Mouse (Mus musculus) heart, embryonic 14.5 days (tissue): ENCODE results near the gene Psmd14. TPM values are rescaled to one million over a fixed set of nuclear protein-coding genes. Genes with fewer than 3 reads are reported as not detected.

Experiments used
- ATAC-seq: fragments of 200-750 bp; cut with Nextera tagmentation; 2 replicates; pipeline ENCODE4 v1.8.0; 2017; ENCODE audit warnings: low read depth, moderate TSS enrichment; ENCODE audit not compliant: insufficient number of reproducible peaks, insufficient read depth, low FRiP score
- H3K27ac ChIP-seq, 2 experiments: fragments of 200-500 bp in 1 of 2; fragments of 300-500 bp in 1 of 2; sonication (generic) in 1 of 2; replicated peaks in 1 of 2; 2 replicates each; pipeline ENCODE4 v1.5.1; 2012 to 2014; ENCODE audit warnings: low read depth in 2 of 2, low read length in 2 of 2, control low read depth in 1 of 2, mild to moderate bottlenecking in 1 of 2, mixed read lengths in 1 of 2; ENCODE audit not compliant: control insufficient read depth in 1 of 2, insufficient read depth in 1 of 2
- H3K27me3 ChIP-seq: fragments of 300-500 bp; sonication (generic); 2 replicates; pipeline ENCODE4 v1.6.1; 2014; ENCODE audit warnings: mild to moderate bottlenecking, low read length, control low read depth; ENCODE audit not compliant: control insufficient read depth, insufficient read depth
- H3K36me3 ChIP-seq: fragments of 300-500 bp; sonication (generic); 2 replicates; pipeline ENCODE4 v1.6.1; 2014; ENCODE audit warnings: mild to moderate bottlenecking, control low read depth, low read length, mixed read lengths; ENCODE audit not compliant: control insufficient read depth, insufficient read depth
- H3K4me1 ChIP-seq, 2 experiments: fragments of 200-500 bp in 1 of 2; fragments of 300-500 bp in 1 of 2; sonication (generic) in 1 of 2; 2 replicates each; pipeline ENCODE4 v1.6.1; 2012 to 2014; ENCODE audit warnings: low read length in 2 of 2, control low read depth in 1 of 2, mixed read lengths in 1 of 2; ENCODE audit not compliant: control insufficient read depth in 2 of 2, insufficient read depth in 2 of 2
- H3K4me2 ChIP-seq: fragments of 300-500 bp; sonication (generic); 2 replicates; pipeline ENCODE4 v1.6.1; 2014; ENCODE audit warnings: mild to moderate bottlenecking, low read length
- H3K4me3 ChIP-seq, 2 experiments: fragments of 200-500 bp in 1 of 2; fragments of 300-500 bp in 1 of 2; sonication (generic) in 1 of 2; 2 replicates each; pipeline ENCODE4 v1.5.1; 2012 to 2014; ENCODE audit warnings: low read length in 2 of 2, mild to moderate bottlenecking in 2 of 2, control low read depth in 1 of 2, low read depth in 1 of 2, moderate library complexity in 1 of 2; ENCODE audit not compliant: control insufficient read depth in 1 of 2, insufficient read depth in 1 of 2
- H3K9ac ChIP-seq: fragments of 300-500 bp; sonication (generic); 2 replicates; pipeline ENCODE4 v1.6.1; 2014; ENCODE audit warnings: mild to moderate bottlenecking, low read length
- H3K9me3 ChIP-seq: fragments of 300-500 bp; sonication (generic); 2 replicates; pipeline ENCODE4 v1.6.1; 2016; ENCODE audit warnings: low read length, control low read depth; ENCODE audit not compliant: control insufficient read depth
- WGBS: fragments of 180-500 bp; shearing (Covaris S2); extraction: QIAGEN DNeasy Blood & Tissue Kit; methylation state at CpG from one replicate; pipeline ENCODE4 v1.1.7; 2014; 5-methylcytosine and 5-hydroxymethylcytosine counted together
- polyA plus RNA-seq: library from polyadenylated mRNA; unstranded; fragments of >200 nt; fragmentation: Nextera tagmentation; extraction: Ambion mirVana; gene quantifications from 2 replicates; pipeline ENCODE4 v1.2.1, GENCODE M21; 2014

Psmd14 gene
- polyA plus RNA-seq, 1 experiment from 2014 or later: 134 TPM

DNA sequence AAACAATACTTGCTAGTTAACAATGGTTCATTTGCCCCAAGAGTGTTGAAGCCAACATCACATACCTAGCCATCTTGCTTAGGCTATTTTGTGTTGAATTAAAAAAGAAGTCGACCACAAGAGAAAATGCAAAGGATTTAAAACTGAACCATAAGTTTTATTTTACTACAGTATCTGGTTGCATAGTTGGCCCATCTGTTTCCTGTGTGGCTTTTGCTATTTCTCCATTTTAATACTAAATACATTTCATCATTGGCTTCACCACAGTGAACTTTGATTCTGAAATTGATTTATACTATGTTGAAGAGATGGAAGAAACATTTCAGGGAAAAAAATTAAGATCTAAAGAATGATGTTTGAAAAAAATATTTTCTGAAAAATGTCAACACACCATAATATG, 25.0 kb upstream of the Psmd14 start:
- no peak overlapping the region for H3K27ac ChIP-seq
- 59% methylated on average over 1 of the region's 1 CpGs for WGBS
- no peak for ATAC-seq
- no peak overlapping the region for H3K4me2 ChIP-seq
- no peaks in the 10 kb centered on the region for H3K36me3 ChIP-seq
- H3K9ac ChIP-seq: no peak overlapping the region
- no peaks in the 10 kb centered on the region for H3K4me1 ChIP-seq
- no peaks in the 10 kb centered on the region for H3K9me3 ChIP-seq
- no peaks in the 10 kb centered on the region for H3K27me3 ChIP-seq
- no peak overlapping the region for H3K4me3 ChIP-seq

DNA sequence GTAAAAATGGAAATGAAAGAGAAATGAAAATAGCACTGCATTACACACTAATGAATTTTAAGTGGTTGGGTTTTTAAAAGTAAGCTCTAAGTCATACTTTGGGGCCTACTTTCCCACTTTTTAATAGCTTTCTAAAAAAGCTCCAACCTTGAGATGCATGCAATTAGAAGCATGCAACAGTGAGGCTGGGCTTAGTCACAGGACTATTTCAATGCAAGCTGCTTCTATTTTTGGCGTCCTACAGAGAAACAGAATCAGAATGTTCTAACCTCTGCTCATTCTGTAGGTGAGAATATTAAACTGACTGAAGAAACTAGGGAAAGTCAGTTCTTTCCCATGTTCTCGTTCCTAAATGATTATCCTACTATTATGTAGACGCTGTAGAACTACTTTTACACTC, 22.4 kb upstream of the Psmd14 start:
- no peaks in the 10 kb centered on the region for H3K9me3 ChIP-seq
- H3K9ac ChIP-seq: no peak overlapping the region
- H3K4me1 ChIP-seq: no peaks in the 10 kb centered on the region
- no peaks in the 10 kb centered on the region for H3K27me3 ChIP-seq
- WGBS: 64% methylated on average over 3 of the region's 3 CpGs
- ATAC-seq: no peak
- no peak overlapping the region for H3K4me3 ChIP-seq
- no peaks in the 10 kb centered on the region for H3K36me3 ChIP-seq
- no peak overlapping the region for H3K27ac ChIP-seq
- H3K4me2 ChIP-seq: no peak overlapping the region

DNA sequence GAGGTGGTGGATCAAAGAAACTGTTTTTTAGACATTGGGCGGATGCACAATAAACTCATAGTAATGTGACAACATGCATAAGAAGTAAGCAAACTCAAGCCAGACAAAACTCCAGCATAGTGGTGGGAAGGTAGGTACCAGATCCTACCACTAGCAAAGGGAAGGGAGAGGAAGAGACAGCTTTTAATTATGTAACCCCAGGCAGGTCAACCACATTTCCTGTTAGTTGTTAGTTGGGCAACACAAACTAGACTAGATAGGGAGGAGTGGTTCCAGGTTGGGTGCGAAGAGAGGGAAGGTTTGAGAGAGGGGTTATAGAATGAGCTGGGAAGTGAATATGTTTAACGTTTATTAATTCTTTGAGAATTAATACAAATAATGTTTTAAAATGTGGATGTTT, 1.9 kb upstream of the Psmd14 start:
- Histone ChIP-seq H3K9me3 (no peaks in the 10 kb centered on the region), H3K27ac (no peak overlapping the region), H3K4me1 (peaks cover 0 to 13% of the 10 kb centered on the region in 2 experiments; a peak in 1 of 4 replicates), H3K4me3 (no peak overlapping the region), H3K27me3 (no peaks in the 10 kb centered on the region), H3K9ac (no peak overlapping the region), H3K4me2 (no peak overlapping the region), H3K36me3 (0 out of 2 replicates have a peak, but pooled peaks cover 4% of the 10 kb centered on the region)
- no peak for ATAC-seq
- 87% methylated on average over 3 of the region's 3 CpGs for WGBS

DNA sequence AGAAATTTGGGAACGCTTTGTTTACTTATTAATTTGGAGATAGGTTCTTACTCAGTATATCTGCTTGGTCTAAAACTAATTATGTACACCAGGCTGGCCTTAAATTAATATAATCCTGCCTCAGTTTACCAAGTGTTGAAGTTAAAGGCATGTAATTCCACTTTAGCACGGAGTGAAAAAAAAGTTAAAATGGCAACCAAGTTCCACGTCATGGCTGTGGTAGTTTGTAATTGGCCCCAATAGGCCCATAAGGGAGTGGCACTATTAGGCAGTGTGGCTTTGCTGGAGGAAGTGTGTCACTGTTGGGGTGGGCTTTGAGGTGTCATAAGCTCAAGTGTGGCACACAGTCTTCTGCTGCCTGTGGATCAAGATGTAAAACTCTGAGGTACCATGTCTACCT, 1.0 kb downstream of the Psmd14 start:
- Histone ChIP-seq H3K4me2 (peak overlapping the region; percentile 75), H3K9ac (peak overlapping the region; percentile 89), H3K27me3 (no peaks in the 10 kb centered on the region), H3K9me3 (no peaks in the 10 kb centered on the region), H3K4me3 (peak overlapping the region; percentile 87 to 92; a peak in 3 of 4 replicates), H3K4me1 (peaks cover 0 to 13% of the 10 kb centered on the region in 2 experiments; a peak in 1 of 4 replicates), H3K36me3 (0 out of 2 replicates have a peak, but pooled peaks cover 4% of the 10 kb centered on the region), H3K27ac (no peak overlapping the region)
- ATAC-seq: no peak
- WGBS: 52% methylated on average over 3 of the region's 3 CpGs

DNA sequence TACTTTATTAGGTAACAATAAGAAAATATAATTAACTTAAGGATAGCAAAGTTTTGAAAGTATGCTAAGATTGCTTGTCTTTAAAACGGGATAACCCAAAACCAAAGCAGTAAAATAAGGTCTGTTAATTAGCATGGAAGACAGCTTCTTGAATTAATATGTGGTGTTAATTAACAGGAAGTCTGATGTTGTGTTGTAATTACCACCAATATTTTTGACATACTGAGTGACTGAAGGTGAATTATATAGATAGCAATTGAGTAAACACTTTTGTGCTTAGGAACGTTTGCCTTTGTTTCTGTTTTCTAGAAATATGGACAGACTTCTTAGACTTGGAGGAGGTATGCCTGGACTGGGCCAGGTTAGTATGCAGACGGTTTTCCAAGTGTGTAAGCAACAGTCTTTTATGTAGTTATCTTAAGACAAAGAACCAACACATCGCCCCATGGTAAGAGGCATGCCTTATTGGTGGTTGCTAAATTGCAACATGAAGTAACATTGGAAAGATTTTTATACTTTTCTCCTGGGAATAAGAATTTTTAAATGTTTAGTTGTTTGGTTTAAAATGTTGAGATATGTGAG, 11.0 kb downstream of the Psmd14 start:
- 90% methylated on average over 4 of the region's 4 CpGs for WGBS
- H3K9me3 ChIP-seq: no peaks in the 10 kb centered on the region
- H3K36me3 ChIP-seq: 0 out of 2 replicates have a peak, but pooled peaks cover 2% of the 10 kb centered on the region
- no peak overlapping the region for H3K9ac ChIP-seq
- no peak overlapping the region for H3K4me2 ChIP-seq
- ATAC-seq: no peak
- no peak overlapping the region for H3K27ac ChIP-seq
- no peaks in the 10 kb centered on the region for H3K27me3 ChIP-seq
- H3K4me1 ChIP-seq: no peaks in the 10 kb centered on the region
- H3K4me3 ChIP-seq: no peak overlapping the region

DNA sequence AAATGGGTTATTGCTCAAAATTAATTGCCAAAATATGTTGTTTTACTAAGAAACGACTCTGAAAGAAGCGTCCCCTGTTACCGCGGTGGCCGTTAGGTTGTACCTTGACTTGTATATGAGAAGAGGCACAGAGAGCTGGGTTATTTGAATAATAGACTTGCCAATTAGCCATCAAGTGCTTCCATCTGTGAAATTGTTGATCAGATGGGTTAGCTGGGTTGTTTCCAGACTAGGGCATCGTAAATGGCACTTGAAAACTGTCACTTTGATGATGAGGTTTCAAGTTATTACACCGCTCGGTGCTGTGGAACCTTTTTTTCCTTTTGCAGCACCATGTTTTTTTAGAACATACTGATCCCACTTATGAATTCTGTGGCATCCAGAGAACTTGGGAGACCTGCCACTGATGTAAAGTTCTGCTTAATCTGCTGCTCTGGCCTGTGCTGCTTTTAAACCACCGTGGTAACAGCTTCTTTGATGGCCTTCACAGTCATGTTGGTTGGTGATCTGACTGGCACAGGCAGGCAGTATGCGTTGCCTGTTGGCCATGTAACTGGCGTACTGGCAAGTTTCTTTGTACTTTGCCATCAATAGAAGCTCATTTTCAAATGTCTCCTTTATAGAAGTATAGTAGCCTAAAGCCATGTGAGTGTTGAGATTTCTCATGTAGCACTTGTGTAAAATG, 21.4 kb downstream of the Psmd14 start:
- Histone ChIP-seq H3K9ac (no peak overlapping the region), H3K27ac (no peak overlapping the region), H3K36me3 (peaks cover 5% of the 10 kb centered on the region; the same call in 1 of the 2 replicates), H3K4me2 (no peak overlapping the region), H3K9me3 (no peaks in the 10 kb centered on the region), H3K27me3 (no peaks in the 10 kb centered on the region), H3K4me3 (no peak overlapping the region), H3K4me1 (no peaks in the 10 kb centered on the region)
- WGBS: 87% methylated on average over 11 of the region's 11 CpGs
- ATAC-seq: no peak

DNA sequence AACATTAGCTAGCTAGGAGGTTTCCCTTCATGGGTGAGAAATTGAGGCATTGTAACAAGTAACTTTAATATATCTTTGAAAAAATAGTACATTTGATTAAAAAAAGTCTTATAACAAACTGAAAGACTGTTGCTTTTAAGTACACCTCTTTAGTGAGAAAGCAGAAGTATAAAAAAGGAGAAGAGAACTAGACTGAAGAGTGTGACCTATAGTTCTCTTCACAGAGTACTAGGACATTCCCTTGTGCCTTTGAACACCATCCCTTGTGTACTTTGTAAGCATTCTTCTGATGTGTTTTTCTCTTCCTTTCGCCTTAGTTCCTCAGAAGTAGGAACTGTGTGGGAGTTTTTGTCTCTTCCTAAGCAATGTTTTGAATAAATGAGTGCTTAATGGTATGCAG, 22.7 kb downstream of the Psmd14 start:
- no peak for ATAC-seq

More for the DNA sequence above, 22.7 kb downstream of the Psmd14 start:
- 78% methylated on average over 1 of the region's 1 CpGs for WGBS
- H3K36me3 ChIP-seq: peaks cover 5% of the 10 kb centered on the region; the same call in 1 of the 2 replicates
- no peaks in the 10 kb centered on the region for H3K4me1 ChIP-seq
- H3K27me3 ChIP-seq: no peaks in the 10 kb centered on the region
- H3K27ac ChIP-seq: no peak overlapping the region
- H3K4me3 ChIP-seq: no peak overlapping the region
- no peaks in the 10 kb centered on the region for H3K9me3 ChIP-seq
- no peak overlapping the region for H3K9ac ChIP-seq
- H3K4me2 ChIP-seq: no peak overlapping the region
